Mouse (Mus musculus): ENCODE measurements around the gene Prx.

The Prx gene

GRCm38 (mm10) chr7:27560291-27560887 is 61.3 kb downstream of the Prx start:
- no peak for DNase-seq (ENCODE audit: low read depth)

- no peak for DNase-seq (ENCODE audit: low read depth)
Measured at GRCm38 (mm10) chr7:27560978-27561377, 61.9 kb downstream of the Prx start.

Data from induced T-regulatory cell, adult 2 months (primary cell).